Mouse (Mus musculus) neutrophil, adult 83 days (primary cell): ENCODE measurements around the gene BC024063. TPM values are rescaled to one million over a fixed set of nuclear protein-coding genes. Genes with fewer than 3 reads are reported as not detected.

ENCODE experiments used
- total RNA-seq, 2 experiments: library from RNA; stranded (reverse); gene quantifications; one replicate each; pipeline ENCODE4 v1.2.4; 2023

BC024063 gene
- total RNA-seq = 1 to 10 TPM; 1.1 to 1.5 TPM

GRCm38 (mm10) chr10:82082728-82083621 lies at the start of gene BC024063:
Gene BC024063, plus strand, starts transcription at chr10:82083353.

GRCm38 (mm10) chr10:82047597-82048459 lies 35.3 kb upstream of the BC024063 start, which contains the start of gene Zfp873:
Gene Zfp873, plus strand, starts transcription at chr10:82048123.

DNA sequence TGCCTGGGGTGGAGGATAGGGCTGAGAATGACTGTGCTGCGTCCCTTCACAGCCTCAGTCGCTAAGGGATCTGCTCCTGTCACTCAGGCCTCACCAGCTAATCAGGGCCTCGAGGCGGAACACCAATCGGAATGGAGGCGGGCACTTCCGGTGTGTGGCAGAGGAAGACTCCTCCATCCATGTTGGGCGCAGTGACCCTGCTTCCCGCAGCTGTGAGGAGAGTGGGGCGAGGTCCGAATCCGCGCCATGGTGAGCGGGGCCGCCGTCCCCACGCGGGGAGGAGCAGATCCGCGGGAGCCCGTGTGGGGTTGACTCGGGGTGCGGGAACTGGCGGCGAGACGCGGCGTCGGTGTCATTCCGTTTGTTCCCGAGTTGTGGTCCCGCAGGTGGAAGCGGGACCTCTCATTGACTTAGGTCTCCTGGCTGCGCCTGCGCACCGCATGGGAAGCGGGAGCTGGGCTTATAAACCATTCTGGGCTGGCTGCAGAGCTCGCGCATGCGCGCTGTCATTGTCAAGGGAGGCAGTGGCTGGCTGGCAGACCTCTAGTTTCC lies 44.8 kb downstream of the BC024063 start, which contains the start of gene AU041133:
TSS of gene AU041133 (plus strand) at position 164 of the 552 bp plus-strand sequence.

Other genes starting within 250 kb of the BC024063 start
- under 1 TPM; 0.33 to 0.66 TPM for gene Gm32687, start 219.4 kb upstream of the BC024063 start, total RNA-seq
- gene Zfp781, start 152.9 kb upstream of the BC024063 start, total RNA-seq = under 1 TPM in 1 of 2 experiments, not detected in 1; 0.44 TPM
- gene Zfp873, start 35.2 kb upstream of the BC024063 start, total RNA-seq = 1 to 10 TPM; 1.5 to 1.6 TPM
- 1 to 10 TPM; 1.7 to 1.9 TPM for gene AU041133, start 44.7 kb downstream of the BC024063 start, total RNA-seq
- gene Zfp938, start 157.9 kb downstream of the BC024063 start, total RNA-seq = 1 to 10 TPM in 1 of 2 experiments, under 1 TPM in 1; 0.72 to 1.2 TPM
- gene 4932415D10Rik, start 233.2 kb downstream of the BC024063 start, total RNA-seq = not detected